Mouse (Mus musculus): ENCODE data around the gene Pus10.

The Pus10 gene

GRCm38 (mm10) chr11:23695847-23696246, 30.4 kb downstream of the Pus10 start:
- DNase-seq (ENCODE audit: low spot score in 2 of 2): no peak

DNA sequence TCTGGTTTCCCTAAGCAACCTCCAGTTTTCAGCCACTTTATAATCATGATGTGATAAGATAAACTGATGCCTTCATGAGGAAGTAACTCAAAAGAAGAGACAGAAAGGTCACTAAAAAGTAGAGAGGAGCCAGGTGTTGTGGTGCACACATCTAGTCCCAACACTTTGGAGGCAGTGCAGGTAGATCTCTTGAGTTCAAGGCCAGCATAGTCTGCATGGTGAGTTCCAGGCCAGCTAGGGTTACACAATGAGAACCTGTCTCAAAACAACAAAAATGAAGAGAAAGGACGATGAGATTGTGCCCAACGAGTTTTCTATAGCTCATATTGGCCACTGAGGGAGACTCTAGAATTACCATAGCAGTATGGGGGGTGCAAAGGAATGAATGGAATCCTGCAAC, 33.1 kb downstream of the Pus10 start:
- no peak for DNase-seq (ENCODE audit: low spot score in 2 of 2)

DNA sequence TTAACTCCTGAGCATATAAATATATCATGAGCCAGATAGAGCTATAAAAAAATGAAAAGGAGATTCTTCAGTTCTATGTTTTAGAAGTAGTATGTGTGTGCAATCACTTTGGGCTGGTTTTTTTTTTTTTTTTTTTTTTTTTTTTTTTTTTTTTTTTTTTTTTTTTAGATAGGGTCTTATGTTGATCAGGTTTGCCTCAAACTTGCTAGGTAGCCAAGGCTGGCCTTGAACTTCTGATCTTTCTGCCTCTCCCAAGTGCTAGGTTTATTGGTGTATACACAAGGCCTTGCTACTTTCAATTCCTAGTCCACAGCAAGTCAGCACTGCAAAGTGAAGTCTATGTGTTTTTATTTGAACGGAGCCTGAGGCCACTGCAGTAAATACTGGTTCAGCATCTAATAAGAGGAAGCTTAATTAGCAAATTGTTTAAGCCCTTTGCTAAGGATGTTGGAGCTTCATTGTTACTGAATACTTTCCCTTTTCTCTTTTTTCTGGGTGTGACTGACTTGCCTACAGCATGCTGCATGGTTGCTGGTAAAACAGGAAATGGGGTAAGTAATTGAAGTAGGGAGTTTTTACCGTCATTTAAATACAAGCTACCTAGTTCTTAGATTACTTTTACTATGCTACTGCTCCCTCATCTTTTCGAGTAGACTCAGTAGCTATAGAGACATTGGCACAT, 34.1 kb downstream of the Pus10 start:
- DNase-seq (ENCODE audit: low spot score in 2 of 2): no peak

- no peak for DNase-seq (ENCODE audit: low spot score in 2 of 2)
Measured at GRCm38 (mm10) chr11:23701831-23702230, 36.4 kb downstream of the Pus10 start.

DNA sequence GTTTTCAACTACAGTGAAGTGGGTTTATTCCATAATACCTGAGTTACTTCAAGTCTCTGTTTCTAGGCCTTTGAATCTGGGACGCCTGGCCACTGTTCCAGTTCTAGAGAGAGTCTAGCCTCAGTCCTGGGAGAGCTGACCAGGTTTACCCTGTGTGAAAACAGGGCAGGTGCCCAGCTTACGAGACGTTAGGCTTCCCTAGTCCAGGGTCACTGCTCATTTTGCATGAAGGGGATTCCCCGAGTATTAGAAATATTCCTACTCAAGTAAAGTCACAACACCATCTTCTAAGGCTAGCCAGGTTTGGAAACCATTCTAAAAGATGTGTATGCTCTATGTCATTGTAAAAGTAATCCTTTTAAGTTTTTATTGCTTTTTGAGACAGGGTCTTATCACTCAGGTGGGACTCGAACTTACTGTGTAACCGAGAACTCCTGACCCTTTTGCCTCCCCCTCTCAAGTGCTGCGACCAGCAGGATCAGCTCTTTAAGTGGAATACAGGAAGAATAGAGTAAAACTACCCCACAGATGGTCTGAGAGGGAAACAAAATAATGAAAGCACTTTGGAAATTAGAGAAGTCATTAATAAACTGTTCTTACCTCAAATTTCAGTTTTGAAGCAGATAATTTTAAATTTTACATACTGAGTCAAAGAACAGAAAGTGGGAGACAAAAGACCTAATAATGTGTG, 39.3 kb downstream of the Pus10 start:
- no peak for DNase-seq (ENCODE audit: low spot score in 2 of 2)

DNA sequence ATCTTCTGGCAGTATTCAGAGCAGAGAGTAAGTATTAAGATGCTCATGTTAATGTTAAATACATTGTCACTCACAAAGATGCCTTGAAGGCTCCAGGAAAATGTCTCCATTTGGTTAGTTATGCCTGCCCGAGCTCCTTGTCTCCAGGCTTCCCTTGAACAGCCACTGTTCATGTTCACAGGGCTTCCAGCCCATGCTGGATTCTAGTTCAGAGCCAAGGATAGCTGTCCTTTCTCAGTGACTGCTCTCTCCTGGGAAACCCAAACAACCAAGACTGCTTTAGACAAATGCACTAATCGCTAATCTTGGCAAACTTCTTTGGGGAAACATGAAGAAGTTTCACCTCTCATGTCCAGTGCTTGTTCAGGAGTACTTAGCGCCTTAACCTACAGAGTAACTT, 46.8 kb downstream of the Pus10 start:
- DNase-seq (ENCODE audit: low spot score in 2 of 2): no peak

- DNase-seq (ENCODE audit: low spot score in 2 of 2): no peak
Measured at GRCm38 (mm10) chr11:23718856-23719255, 53.4 kb downstream of the Pus10 start.

DNA sequence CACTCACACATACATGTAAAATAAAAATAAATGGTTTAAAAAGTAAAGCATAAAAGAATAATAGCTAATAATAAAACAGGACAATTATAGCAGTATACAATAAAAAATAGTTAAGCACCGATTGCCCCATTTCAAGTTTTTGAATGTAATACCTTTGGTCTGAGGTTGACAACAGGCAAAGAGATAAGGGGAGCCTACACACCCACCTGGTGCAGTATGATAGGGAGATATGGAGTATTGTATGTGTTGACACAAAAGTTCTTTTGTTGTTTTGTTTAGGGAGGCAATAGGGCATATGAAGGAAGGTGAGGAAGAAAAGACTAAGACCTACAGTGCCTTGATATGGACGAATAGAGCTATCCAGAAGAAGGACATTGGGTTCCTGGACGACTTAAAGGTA, 54.4 kb downstream of the Pus10 start:
- DNase-seq (ENCODE audit: low spot score in 2 of 2): no peak

GRCm38 (mm10) chr11:23722326-23722725, 56.9 kb downstream of the Pus10 start:
- DNase-seq (ENCODE audit: low spot score in 2 of 2): no peak

- no peak for DNase-seq (ENCODE audit: low spot score in 2 of 2)
Measured at GRCm38 (mm10) chr11:23725850-23726249, 60.4 kb downstream of the Pus10 start.

DNA sequence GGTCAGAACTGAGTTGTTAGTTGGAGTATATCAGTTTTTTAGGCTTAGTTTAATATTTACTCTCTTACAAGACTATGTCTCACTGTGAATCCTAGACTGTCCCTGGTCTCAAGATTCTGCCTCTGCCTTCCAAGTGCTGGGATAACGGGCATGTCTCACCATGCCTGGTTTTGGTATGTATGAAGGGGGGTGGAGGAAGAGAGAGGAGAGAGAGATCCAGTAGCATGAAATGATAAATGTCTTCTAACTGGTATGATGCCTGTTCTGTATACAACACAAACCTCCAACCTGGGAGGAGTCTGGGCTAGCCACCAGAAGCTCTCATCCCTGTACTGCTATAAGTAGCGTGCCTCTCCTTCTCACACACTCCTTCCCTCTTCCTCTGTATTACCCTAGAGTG, 61.0 kb downstream of the Pus10 start:
- DNase-seq (ENCODE audit: low spot score in 2 of 2): no peak

GRCm38 (mm10) chr11:23728186-23728585, 62.7 kb downstream of the Pus10 start:
- DNase-seq (ENCODE audit: low spot score in 2 of 2): no peak

GRCm38 (mm10) chr11:23730120-23730519, 64.6 kb downstream of the Pus10 start:
- DNase-seq (ENCODE audit: low spot score in 2 of 2): no peak

DNA sequence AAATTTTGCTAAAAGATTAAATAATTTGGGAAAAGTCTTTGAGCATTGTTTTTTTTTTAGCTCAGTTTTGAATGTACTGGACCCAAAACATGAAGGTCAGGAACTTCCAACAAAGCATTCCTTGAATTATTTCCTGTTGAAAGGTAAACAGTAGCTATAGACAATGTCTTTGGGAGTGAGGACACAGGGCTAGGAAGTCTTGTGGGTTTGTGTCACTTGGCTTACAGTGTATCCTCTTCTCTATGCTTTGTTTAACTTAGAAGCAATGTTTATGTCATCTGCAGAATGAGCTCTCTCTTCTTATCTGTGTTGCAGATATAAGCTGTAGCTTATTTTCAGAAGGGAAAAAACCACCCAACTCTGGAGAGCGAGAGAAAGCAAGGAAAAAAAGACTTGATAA, 67.4 kb downstream of the Pus10 start:
- no peak for DNase-seq (ENCODE audit: low spot score in 2 of 2)

DNA sequence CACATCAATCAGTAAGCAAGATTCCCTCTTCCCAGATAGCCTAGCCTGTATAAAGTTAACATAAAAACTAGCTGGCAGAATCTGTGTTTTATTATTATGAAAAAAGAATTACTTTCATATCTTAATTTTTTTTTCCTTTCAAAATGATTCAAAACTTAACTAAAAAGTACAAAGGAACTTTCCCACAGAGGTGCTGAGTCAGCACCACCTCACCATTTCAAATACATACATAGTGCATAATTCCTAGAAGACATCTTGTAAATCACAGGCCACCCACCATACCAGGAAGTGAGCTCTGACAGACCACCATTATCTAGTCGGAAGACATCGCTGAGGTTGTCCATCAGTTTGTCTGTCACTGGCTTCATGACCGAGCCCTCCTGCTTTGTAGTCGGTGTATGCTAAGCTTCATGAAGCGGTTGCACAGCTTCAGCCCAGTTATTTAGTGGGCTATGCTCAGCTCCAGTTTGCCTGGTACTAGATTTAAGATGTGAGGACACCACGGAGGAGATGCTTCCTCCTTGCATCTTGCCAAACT, 69.3 kb downstream of the Pus10 start:
- no peak for DNase-seq (ENCODE audit: low spot score in 2 of 2)

GRCm38 (mm10) chr11:23735820-23736470, 70.5 kb downstream of the Pus10 start:
- peak in 1 of 2 experiments; percentile 7 for DNase-seq (ENCODE audit: low spot score in 2 of 2)

- no peak for DNase-seq (ENCODE audit: low spot score in 2 of 2)
Measured at GRCm38 (mm10) chr11:23740895-23741294, 75.4 kb downstream of the Pus10 start.

GRCm38 (mm10) chr11:23741386-23741785, 75.9 kb downstream of the Pus10 start:
- no peak for DNase-seq (ENCODE audit: low spot score in 2 of 2)

DNA sequence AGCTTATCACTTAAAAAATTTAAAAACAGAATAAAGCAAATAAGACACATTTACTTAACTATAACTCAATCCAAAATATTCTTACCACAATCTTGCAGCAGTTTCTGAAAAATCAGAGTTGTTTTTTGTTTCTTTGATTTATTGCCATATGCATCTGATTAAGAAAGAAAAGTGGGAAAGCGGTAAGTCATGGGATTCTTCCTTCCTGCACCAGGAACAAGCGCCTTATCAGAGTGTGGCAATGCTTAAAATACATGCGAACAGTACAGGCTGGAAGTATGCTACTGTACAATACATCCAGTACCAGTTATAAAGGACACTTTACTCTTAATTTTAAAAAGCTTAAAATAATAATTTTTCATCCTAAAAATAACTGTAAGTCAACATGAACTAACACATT, 78.9 kb downstream of the Pus10 start:
- DNase-seq (ENCODE audit: low spot score in 2 of 2): no peak

DNA sequence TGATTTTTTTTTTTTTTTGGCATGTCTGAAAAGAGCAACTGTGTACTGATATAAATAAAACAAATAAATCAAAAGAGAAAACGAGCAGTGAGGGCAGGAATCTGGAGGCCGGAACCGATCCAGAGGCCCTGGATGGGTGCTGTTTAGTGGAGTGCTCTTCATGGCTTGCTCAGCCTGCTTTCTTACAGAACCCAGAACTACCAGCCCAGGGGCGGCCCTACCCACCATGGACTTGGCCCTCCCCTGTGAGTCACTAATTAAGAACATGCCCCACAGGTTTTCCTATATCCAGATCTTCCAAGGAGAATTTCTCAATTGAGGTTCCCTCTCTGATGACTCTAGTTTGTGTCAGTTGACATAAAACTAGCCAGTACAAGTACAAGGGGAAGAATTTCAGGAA, 80.6 kb downstream of the Pus10 start:
- no peak for DNase-seq (ENCODE audit: low spot score in 2 of 2)

DNA sequence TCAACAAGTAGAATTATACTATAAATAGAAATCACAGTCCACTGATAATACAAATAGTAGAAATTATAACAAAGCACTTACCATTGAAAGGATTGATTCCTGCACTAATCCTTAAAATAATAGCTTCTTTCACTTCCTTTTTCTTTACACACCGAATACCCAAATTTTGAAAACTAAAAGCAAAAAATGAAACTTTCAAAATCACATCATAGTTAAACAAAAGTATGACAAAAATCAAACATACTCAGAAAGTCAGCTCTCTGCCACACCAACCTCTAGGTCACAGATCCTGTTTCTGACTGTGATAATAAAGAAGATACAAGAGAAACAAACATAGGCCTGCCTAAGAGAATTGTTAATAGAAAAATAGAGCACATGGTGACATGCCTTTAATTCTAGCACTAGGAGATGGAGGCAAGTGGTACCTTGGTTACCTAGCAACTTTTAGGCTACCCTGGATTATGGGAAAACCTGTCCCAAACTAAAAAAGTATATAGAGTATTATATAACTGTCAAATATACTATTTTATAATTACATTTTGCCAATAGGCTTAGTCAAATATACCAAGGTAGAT, 87.7 kb downstream of the Pus10 start:
- DNase-seq (ENCODE audit: low spot score in 2 of 2): no peak

- no peak for DNase-seq (ENCODE audit: low spot score in 2 of 2)
Measured at GRCm38 (mm10) chr11:23754329-23754728, 88.9 kb downstream of the Pus10 start.
